Mouse (Mus musculus) midbrain, embryonic 15.5 days (tissue): ENCODE measurements around the gene Actl11. TPM values are rescaled to one million over a fixed set of nuclear protein-coding genes. Genes with fewer than 3 reads are reported as not detected.

Experiments
- ATAC-seq: fragments of 200-750 bp; cut with Nextera tagmentation; replicated peaks from 2 replicates; pipeline ENCODE4 v1.8.0; 2017; ENCODE audit warnings: moderate TSS enrichment
- H3K27ac ChIP-seq: fragments of 300-500 bp; sonication (generic); 2 replicates; pipeline ENCODE4 v1.5.1; 2015; ENCODE audit warnings: mild to moderate bottlenecking, inconsistent platforms
- H3K27me3 ChIP-seq: fragments of 300-500 bp; sonication (generic); replicated peaks from 2 replicates; pipeline ENCODE4 v1.6.1; 2015; ENCODE audit warnings: inconsistent platforms
- H3K36me3 ChIP-seq: fragments of 300-500 bp; sonication (generic); replicated peaks from 2 replicates; pipeline ENCODE4 v1.6.1; 2015; ENCODE audit warnings: inconsistent platforms
- H3K4me1 ChIP-seq: fragments of 300-500 bp; sonication (generic); 2 replicates; pipeline ENCODE4 v1.6.1; 2015; ENCODE audit warnings: inconsistent platforms
- H3K4me2 ChIP-seq: fragments of 300-500 bp; sonication (generic); 2 replicates; pipeline ENCODE4 v1.6.1; 2015; ENCODE audit warnings: inconsistent platforms, mild to moderate bottlenecking, moderate library complexity
- H3K4me3 ChIP-seq: fragments of 300-500 bp; sonication (generic); 2 replicates; pipeline ENCODE4 v1.5.1; 2015; ENCODE audit warnings: mild to moderate bottlenecking, inconsistent platforms
- H3K9ac ChIP-seq: fragments of 300-500 bp; sonication (generic); 2 replicates; pipeline ENCODE4 v1.6.1; 2015; ENCODE audit warnings: mild to moderate bottlenecking, inconsistent platforms
- H3K9me3 ChIP-seq: fragments of 300-500 bp; sonication (generic); 2 replicates; pipeline ENCODE4 v1.6.1; 2016; ENCODE audit warnings: inconsistent platforms
- WGBS: fragments of 180-500 bp; shearing (Covaris S2); methylation state at CpG from one replicate; pipeline ENCODE4 v1.1.7; 2015; ENCODE audit warnings: mixed read lengths; 5-methylcytosine and 5-hydroxymethylcytosine counted together
- polyA plus RNA-seq: library from polyadenylated mRNA; unstranded; fragments of >200 nt; fragmentation: Nextera tagmentation; extraction: Ambion mirVana; gene quantifications from 2 replicates; pipeline ENCODE4 v1.2.1, GENCODE M21; 2015

The Actl11 gene
- polyA plus RNA-seq, 1 experiment from 2014 or later = not detected

DNA sequence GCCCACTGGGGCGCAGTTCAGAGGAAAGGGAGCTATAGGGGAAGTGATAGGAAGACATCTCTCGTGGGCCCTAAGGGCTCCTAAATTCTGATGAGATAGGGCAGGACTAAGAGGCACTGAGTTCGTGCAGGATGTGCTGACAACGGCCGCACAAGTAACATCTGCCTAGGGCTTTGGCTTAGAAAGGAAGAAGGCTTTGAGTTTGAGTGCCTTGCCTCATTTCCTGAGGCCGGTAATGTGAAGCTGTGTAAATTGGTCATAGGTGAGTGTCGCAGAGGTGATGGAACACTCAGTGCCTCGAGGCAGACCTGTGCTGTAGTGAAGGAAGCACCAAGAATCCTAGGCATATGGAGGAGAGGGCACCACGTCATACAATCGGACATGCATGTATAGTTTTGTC is 38.4 kb downstream of the Actl11 start:
- no peak for ATAC-seq
- H3K27ac ChIP-seq = no peak overlapping the region
- no peak overlapping the region for H3K4me3 ChIP-seq

DNA sequence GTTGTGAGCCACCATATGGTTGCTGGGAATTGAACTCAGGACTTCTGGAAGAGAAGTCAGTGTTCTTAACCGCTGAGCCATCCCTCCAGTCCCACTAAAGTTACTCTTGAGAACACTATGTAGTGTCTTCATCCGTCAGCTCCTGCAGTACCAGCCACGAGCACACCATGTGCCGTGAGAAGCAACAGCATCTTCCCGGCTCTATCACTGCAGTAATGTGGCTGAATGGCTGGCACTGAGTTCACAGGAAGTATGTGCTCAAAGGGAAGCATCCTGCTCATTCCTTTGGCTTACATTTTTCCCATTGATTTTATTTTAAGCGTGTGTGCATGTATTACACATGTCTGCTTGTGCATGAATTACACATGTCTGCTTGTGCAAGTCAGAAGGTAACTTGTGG is 39.2 kb downstream of the Actl11 start:
- H3K27ac ChIP-seq = no peak overlapping the region
- H3K4me2 ChIP-seq = no peak overlapping the region
- H3K9me3 ChIP-seq = no peaks in the 10 kb centered on the region
- no peak for ATAC-seq
- no peaks in the 10 kb centered on the region for H3K27me3 ChIP-seq
- 83% methylated on average over 6 of the region's 6 CpGs for WGBS
- no peak overlapping the region for H3K4me3 ChIP-seq
- H3K9ac ChIP-seq = no peak overlapping the region
- no peaks in the 10 kb centered on the region for H3K36me3 ChIP-seq
- peaks cover under 1% of the 10 kb centered on the region for H3K4me1 ChIP-seq

More for the DNA sequence above, 38.4 kb downstream of the Actl11 start:
- Histone ChIP-seq H3K9me3 (no peaks in the 10 kb centered on the region), H3K36me3 (no peaks in the 10 kb centered on the region), H3K9ac (no peak overlapping the region), H3K27me3 (no peaks in the 10 kb centered on the region), H3K4me2 (no peak overlapping the region), H3K4me1 (peaks cover 9% of the 10 kb centered on the region)
- WGBS = 90% methylated on average over 10 of the region's 10 CpGs

DNA sequence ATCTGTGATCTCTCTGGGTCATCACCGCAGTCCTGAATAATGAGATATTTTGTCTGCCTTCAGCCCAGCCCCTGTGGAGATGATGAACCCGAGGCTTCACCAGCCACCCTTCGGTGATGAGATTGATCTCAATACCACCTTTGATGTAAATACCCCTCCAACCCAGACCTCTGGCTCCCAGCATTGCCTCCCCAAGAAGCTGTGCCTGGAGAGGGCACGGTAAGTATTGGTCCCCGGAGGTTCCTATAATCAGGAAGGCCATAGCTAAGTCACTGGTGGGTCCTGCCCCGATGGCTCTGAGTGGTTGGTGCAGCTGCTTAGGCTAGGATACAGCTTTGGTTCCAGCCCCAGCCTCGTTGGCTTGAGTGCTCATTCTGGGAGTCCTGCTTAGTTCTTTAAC is 40.3 kb downstream of the Actl11 start:
- H3K9ac ChIP-seq = no peak overlapping the region
- 92% methylated on average over 7 of the region's 7 CpGs for WGBS
- no peak overlapping the region for H3K4me3 ChIP-seq
- no peaks in the 10 kb centered on the region for H3K9me3 ChIP-seq
- ATAC-seq = no peak
- no peak overlapping the region for H3K27ac ChIP-seq
- H3K36me3 ChIP-seq = no peaks in the 10 kb centered on the region
- no peaks in the 10 kb centered on the region for H3K4me1 ChIP-seq
- no peaks in the 10 kb centered on the region for H3K27me3 ChIP-seq
- H3K4me2 ChIP-seq = no peak overlapping the region

DNA sequence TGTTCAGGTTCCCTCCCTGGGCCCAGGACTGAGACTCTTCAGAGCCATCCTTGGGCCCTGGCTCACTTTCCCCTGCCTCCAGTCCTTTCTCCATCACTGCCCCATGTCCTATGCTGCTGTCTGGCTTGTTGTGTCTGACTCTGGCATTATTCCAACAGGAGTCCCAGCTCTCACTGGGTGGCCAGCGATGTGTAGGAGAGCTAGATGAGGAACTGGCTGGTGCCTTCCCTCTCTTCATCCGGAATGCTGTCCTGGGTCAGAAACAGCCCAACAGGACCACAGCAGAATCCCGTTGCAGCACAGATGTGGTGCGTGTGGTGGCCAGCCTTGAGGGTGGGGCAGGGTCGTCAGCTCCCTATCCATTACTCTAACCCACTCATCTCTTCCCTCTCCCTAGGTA is 42.0 kb downstream of the Actl11 start:
- ATAC-seq = no peak
- Histone ChIP-seq H3K4me1 (no peaks in the 10 kb centered on the region), H3K36me3 (no peaks in the 10 kb centered on the region), H3K4me3 (no peak overlapping the region), H3K27ac (no peak overlapping the region), H3K9ac (no peak overlapping the region), H3K4me2 (no peak overlapping the region), H3K27me3 (no peaks in the 10 kb centered on the region), H3K9me3 (no peaks in the 10 kb centered on the region)
- WGBS = 91% methylated on average over 5 of the region's 5 CpGs

DNA sequence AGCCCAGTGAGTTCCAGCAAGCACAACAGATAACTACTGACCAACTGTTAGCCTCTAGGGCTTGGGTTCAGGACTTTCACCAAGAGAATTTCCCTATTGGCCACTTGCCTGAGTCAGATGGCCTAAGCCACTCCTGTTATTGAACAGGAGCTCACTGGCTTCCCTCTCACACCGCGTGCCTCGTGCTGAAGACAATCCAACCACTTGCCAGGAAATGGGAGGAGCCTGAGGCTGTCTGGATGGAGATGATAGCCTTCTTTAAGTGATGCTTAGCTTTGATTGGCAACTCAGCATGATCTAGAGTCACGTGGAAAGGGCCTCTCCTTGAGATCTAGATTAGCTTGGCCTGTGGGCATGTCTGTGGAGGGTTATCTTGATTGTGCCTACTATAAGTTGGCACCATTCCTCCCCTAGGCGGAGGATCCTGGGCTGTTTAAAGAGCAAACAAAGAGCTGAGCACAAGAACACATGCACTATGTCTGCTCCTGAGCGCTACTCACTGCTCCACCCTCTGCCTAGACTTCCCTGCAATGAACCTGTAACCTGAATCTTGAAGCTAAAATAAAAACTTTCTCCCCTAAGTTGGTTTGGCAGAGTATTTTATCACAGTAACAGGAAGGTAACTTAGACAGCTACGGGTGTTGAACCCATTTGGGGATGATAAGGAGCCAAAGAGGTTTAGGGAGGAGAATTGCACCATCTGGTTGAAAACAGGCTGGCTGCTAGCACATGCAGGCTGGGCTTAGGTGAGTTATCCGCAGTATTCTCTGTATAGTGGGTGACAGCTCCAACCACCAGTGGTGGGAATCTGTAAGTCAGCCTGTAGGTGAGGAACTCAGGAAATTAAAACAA is 43.6 kb downstream of the Actl11 start:
- WGBS = 91% methylated on average over 8 of the region's 8 CpGs
- H3K4me1 ChIP-seq = no peaks in the 10 kb centered on the region
- no peak overlapping the region for H3K27ac ChIP-seq

DNA sequence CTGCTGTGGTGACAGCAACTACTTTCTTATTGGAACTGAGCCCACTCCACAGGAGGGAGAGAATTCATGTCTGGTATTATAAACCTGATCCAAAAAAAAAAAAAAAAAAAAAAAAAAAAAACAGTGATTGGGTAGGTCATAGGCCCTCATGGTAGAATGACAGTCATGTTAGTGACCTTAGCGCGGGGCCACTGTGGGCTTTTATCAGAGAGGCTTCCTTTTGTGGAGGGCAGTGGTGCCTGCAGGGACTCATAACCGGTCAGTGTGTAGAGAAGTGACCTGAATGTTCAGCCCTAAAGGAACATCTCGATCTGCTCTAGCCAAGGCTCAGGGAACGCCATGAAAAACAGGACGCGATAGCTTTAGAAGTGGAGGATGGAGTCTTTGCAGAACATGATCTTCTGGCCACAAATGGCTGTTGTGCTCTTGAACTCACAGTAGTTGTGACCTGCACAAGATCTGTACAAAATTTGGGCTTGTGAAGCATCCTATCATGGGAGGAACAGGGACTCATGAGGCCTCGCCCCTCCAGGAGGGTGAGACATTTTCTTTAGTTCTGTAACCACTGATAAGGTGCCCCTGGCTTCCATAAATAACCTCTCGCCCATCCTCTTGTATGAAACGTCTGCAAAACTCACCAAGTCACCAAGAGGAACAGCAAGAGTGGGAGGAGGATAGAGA is 46.4 kb downstream of the Actl11 start:
- 87% methylated on average over 10 of the region's 10 CpGs for WGBS
- Histone ChIP-seq H3K27ac (no peak overlapping the region), H3K9ac (no peak overlapping the region), H3K4me2 (no peak overlapping the region), H3K9me3 (no peaks in the 10 kb centered on the region), H3K4me1 (no peaks in the 10 kb centered on the region), H3K36me3 (no peaks in the 10 kb centered on the region), H3K4me3 (no peak overlapping the region), H3K27me3 (no peaks in the 10 kb centered on the region)
- ATAC-seq = no peak

More for the DNA sequence above, 43.6 kb downstream of the Actl11 start:
- H3K9me3 ChIP-seq = no peaks in the 10 kb centered on the region
- no peak for ATAC-seq
- H3K36me3 ChIP-seq = no peaks in the 10 kb centered on the region
- H3K9ac ChIP-seq = no peak overlapping the region
- no peak overlapping the region for H3K4me2 ChIP-seq
- no peaks in the 10 kb centered on the region for H3K27me3 ChIP-seq
- no peak overlapping the region for H3K4me3 ChIP-seq

DNA sequence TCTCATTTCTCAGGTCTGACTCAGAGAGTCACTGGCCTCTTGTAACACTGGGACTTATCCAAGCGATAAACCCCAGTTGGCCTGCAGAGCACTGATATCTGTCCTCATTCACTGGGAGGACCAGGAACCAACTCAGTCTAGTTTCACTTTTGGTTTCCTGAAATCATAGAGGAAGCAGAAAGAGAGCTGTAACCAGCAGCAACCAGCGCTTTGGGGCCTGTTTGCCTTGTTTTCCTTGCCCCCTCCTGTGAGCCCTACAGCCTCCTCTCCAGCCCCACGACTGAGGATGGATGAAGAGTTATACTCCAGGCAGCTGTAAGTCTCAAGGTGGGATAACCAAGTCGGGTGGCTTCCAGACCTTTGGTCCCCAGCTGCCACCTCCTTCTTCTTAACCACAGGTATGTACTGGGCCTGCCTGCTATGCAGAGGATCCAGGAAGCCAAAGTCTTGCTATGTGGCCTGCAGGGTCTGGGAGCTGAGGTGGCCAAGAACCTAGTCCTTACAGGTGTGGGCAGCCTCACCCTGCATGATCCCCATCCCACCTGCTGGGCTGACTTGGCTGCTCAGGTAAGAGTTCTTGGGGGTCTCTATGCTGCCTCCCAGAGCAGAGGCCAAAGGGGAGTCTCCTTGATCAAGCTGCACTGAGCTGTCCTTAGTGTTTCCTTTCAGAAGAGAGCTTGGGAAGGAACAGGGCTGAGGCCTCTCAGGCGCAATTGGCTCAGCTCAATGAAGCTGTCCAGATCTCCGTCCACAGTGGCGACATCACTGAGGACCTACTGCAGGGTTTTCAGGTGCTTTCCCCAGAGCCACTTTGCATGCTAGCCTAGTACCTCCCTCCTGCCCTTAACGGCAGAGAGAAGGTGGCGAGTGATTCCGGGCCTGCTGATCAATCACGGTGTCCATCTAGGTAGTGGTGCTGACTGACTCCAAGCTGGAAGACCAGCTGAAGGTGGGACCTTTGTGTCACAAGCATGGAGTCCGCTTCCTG is 47.4 kb downstream of the Actl11 start, which contains the start of gene Uba7:
TSS of gene Uba7 (plus strand) at position 107 of the 988 bp plus-strand sequence.
- no peaks in the 10 kb centered on the region for H3K4me1 ChIP-seq
- H3K36me3 ChIP-seq = no peaks in the 10 kb centered on the region
- H3K9me3 ChIP-seq = no peaks in the 10 kb centered on the region
- H3K27ac ChIP-seq = no peak within 1 kb of the TSS
- no peak within 1 kb of the TSS for H3K9ac ChIP-seq
- no peak for ATAC-seq
- no peak within 1 kb of the TSS for H3K4me2 ChIP-seq
- no peaks in the 10 kb centered on the region for H3K27me3 ChIP-seq
- no peak within 1 kb of the TSS for H3K4me3 ChIP-seq
- WGBS = 73% methylated on average over 12 of the region's 12 CpGs

DNA sequence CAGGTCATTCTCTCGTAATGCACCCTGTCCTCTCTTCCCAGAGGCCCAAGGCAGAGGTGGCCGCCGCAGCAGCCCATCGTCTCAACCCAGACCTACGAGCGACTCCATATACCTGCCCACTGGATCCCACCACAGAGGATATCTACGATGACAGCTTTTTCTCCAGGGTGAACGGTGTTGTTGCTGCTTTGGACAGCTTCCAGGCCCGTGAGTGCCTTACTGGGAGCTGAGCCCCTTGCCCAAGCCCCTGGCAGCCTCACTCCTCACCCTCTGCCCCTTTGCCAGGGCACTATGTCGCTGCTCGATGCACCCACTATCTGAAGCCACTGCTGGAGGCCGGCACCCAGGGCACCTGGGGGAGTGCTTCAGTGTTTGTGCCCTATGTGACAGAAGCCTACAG is 50.5 kb downstream of the Actl11 start:
- Histone ChIP-seq H3K9me3 (no peaks in the 10 kb centered on the region), H3K4me2 (no peak overlapping the region), H3K36me3 (no peaks in the 10 kb centered on the region), H3K27ac (no peak overlapping the region), H3K9ac (no peak overlapping the region), H3K4me3 (no peak overlapping the region), H3K27me3 (no peaks in the 10 kb centered on the region; the same call in none of the 2 replicates), H3K4me1 (0 out of 2 replicates have a peak, but pooled peaks cover 4% of the 10 kb centered on the region)
- 90% methylated on average over 12 of the region's 12 CpGs for WGBS
- ATAC-seq = no peak

Other genes with a start within 250 kb of the Actl11 start
- gene Gnat1, start 248.8 kb upstream of the Actl11 start, polyA plus RNA-seq = 2.1 and 2.2 TPM in 2 replicates
- gene Sema3f, start 218.0 kb upstream of the Actl11 start, polyA plus RNA-seq = 26.0 and 31.2 TPM in 2 replicates
- 280 and 292 TPM in 2 replicates for gene Rbm5, start 157.5 kb upstream of the Actl11 start, polyA plus RNA-seq
- gene Rbm6, start 55.2 kb upstream of the Actl11 start, polyA plus RNA-seq = 99.8 and 120 TPM in 2 replicates
- 26.0 and 27.7 TPM in 2 replicates for gene Mon1a, start 40.3 kb upstream of the Actl11 start, polyA plus RNA-seq
- 1.7 and 1.9 TPM in 2 replicates for gene Mst1r, start 21.6 kb upstream of the Actl11 start, polyA plus RNA-seq
- 66.7 and 67.3 TPM in 2 replicates for gene Camkv, start 7.2 kb downstream of the Actl11 start, polyA plus RNA-seq
- gene Traip, start 21.7 kb downstream of the Actl11 start, polyA plus RNA-seq = 10.1 and 10.2 TPM in 2 replicates
- 5.9 and 6.7 TPM in 2 replicates for gene Uba7, start 47.0 kb downstream of the Actl11 start, polyA plus RNA-seq
- 0.88 and 1.6 TPM in 2 replicates for gene Gm20661, start 54.6 kb downstream of the Actl11 start, polyA plus RNA-seq
- 15.1 and 17.1 TPM in 2 replicates for gene Inka1, start 57.4 kb downstream of the Actl11 start, polyA plus RNA-seq
- gene Cdhr4, start 64.0 kb downstream of the Actl11 start, polyA plus RNA-seq = 1.8 and 2.5 TPM in 2 replicates
- 0.50 and 0.60 TPM in 2 replicates for gene Gm20662, start 67.9 kb downstream of the Actl11 start, polyA plus RNA-seq
- gene Ip6k1, start 74.0 kb downstream of the Actl11 start, polyA plus RNA-seq = 119 and 124 TPM in 2 replicates
- gene Gmppb, start 120.8 kb downstream of the Actl11 start, polyA plus RNA-seq = 19.6 and 22.0 TPM in 2 replicates
- 3.5 and 3.6 TPM in 2 replicates for gene Amigo3, start 124.7 kb downstream of the Actl11 start, polyA plus RNA-seq
- not detected in 2 replicates for gene Mst1, start 152.0 kb downstream of the Actl11 start, polyA plus RNA-seq
- 54.7 and 55.0 TPM in 2 replicates for gene Rnf123, start 154.9 kb downstream of the Actl11 start, polyA plus RNA-seq
- 54.7 and 61.3 TPM in 2 replicates for gene Apeh, start 166.1 kb downstream of the Actl11 start, polyA plus RNA-seq